In the genomic region with DNA sequence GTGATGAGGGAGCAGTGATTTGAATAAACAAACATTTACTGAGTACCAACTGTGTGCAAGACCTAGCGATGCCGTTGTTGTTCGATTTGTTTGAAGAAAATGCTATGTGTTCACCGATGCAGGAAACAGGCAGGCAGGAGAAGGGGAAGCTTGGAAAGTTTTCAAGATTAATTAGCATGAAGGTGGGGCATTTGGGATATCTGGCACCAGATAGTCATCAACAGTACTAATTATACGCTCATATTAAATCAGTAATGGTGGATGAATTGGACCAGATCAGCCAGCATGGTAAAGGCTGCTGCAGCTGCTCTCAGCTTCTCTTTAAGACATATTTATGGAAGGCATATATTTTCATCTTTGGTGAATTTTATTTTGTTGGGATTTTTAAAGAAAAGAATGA, we compare ENCODE assay signal across 34 mouse cellular contexts. TPM values are rescaled to one million over a fixed set of nuclear protein-coding genes. Genes with fewer than 3 reads are reported as not detected.
DNase-seq lines count a peak whose midpoint lies in the region; ATAC-seq and TF ChIP-seq lines count a peak whose summit lies in the region.
"Had no signal": no experiment of that assay in that cellular context is flagged by ENCODE, and none has a peak within 500 bp of the region (broad histone marks: within the 10 kb centered on the region; RNA-seq: fewer than 3 reads in every experiment).

No protein-coding gene starts in this region.

- DNase-seq in forebrain, embryonic 14.5 days (ENCODE audit: low spot score): peak; percentile 77
- peak; percentile 27 for DNase-seq in hindbrain, postnatal 0 days (ENCODE audit: low spot score)
- DNase-seq in MN1 (ENCODE audit: low spot score): peak; percentile 7
- peak; percentile 24 for DNase-seq in Muller cell, postnatal 12 days (ENCODE audit: inconsistent ontology term)
- no peak for DNase-seq in left cerebral cortex, postnatal 4 days
- no peak for DNase-seq in ovary, postnatal 14 days (ENCODE audit: low spot score)
- DNase-seq: adrenal gland, postnatal 10 days; adrenal gland, postnatal 36 days; cerebellum, adult 18-20 months; cerebellum, adult 9-10 months; cerebellum, postnatal 25 days; gastrocnemius, postnatal 10 days; gastrocnemius, postnatal 36 days; heart, adult 2 months; heart, postnatal 14 days; heart, postnatal 4 days; kidney, adult 18-20 months had no signal

- H3K4me1 ChIP-seq in forebrain, embryonic 14.5 days (ENCODE audit: control insufficient read depth, insufficient read depth, low read length): no peaks in the 10 kb centered on the region
- no peaks in the 10 kb centered on the region for H3K4me1 ChIP-seq in forebrain, embryonic 12.5 days
- H3K4me1 ChIP-seq in hindbrain, postnatal 0 days (ENCODE audit: insufficient read depth, low read length): no peaks in the 10 kb centered on the region
- H3K4me1 ChIP-seq in hindbrain, embryonic 13.5 days (replicated peaks): no peaks in the 10 kb centered on the region
- H3K4me1 ChIP-seq: embryonic facial prominence, embryonic 12.5 days; embryonic facial prominence, embryonic 15.5 days; heart, embryonic 10.5 days; heart, embryonic 13.5 days; hindbrain, embryonic 15.5 days had no signal

- H3K9me3 ChIP-seq in forebrain, embryonic 14.5 days (replicated peaks; ENCODE audit: control insufficient read depth, low read length): no peaks in the 10 kb centered on the region
- no peaks in the 10 kb centered on the region for H3K9me3 ChIP-seq in forebrain, embryonic 12.5 days
- no peaks in the 10 kb centered on the region for H3K9me3 ChIP-seq in hindbrain, postnatal 0 days (ENCODE audit: low read length)
- H3K9me3 ChIP-seq in hindbrain, embryonic 13.5 days: no peaks in the 10 kb centered on the region
- H3K9me3 ChIP-seq: embryonic facial prominence, embryonic 12.5 days; embryonic facial prominence, embryonic 15.5 days; heart, embryonic 10.5 days; heart, embryonic 13.5 days; hindbrain, embryonic 15.5 days had no signal

- peak; percentile 62 for ATAC-seq in forebrain, embryonic 14.5 days
- ATAC-seq in forebrain, embryonic 12.5 days (ENCODE audit: low FRiP score): no peak
- ATAC-seq in hindbrain, postnatal 0 days: no peak
- ATAC-seq in hindbrain, embryonic 13.5 days (ENCODE audit: low FRiP score): no peak
- ATAC-seq: CD4-positive, CD25-positive, alpha-beta regulatory T cell, adult 4 months; intestine, embryonic 16.5 days; Patski had no signal

- WGBS in forebrain, embryonic 14.5 days: 42% methylated on average over 5 of the region's 5 CpGs
- WGBS in forebrain, embryonic 12.5 days: 70% methylated on average over 5 of the region's 5 CpGs
- 39% methylated on average over 5 of the region's 5 CpGs for WGBS in hindbrain, postnatal 0 days
- WGBS in hindbrain, embryonic 13.5 days: 64% methylated on average over 5 of the region's 5 CpGs

- TF ChIP-seq CTCF in hindbrain, postnatal 0 days (IDR thresholded peaks at IDR 0.05; ENCODE audit: low read depth): no peak

- intact Hi-C loops in left cerebral cortex, postnatal 4 days (cut with DNase I): no loop called here

- no peak overlapping the region for H3K9ac ChIP-seq in forebrain, embryonic 14.5 days (ENCODE audit: low read length)
- H3K9ac ChIP-seq in forebrain, embryonic 12.5 days: no peak overlapping the region
- H3K9ac ChIP-seq in hindbrain, postnatal 0 days (replicated peaks; ENCODE audit: low read length): no peak overlapping the region
- H3K9ac ChIP-seq in hindbrain, embryonic 13.5 days: no peak overlapping the region
- H3K9ac ChIP-seq: embryonic facial prominence, embryonic 12.5 days; embryonic facial prominence, embryonic 15.5 days; heart, embryonic 13.5 days; hindbrain, embryonic 15.5 days had no signal

- no peak overlapping the region for H3K4me2 ChIP-seq in forebrain, embryonic 14.5 days (ENCODE audit: low read length)
- H3K4me2 ChIP-seq in forebrain, embryonic 12.5 days: no peak overlapping the region
- no peak overlapping the region for H3K4me2 ChIP-seq in hindbrain, postnatal 0 days (ENCODE audit: low read depth, low read length)
- H3K4me2 ChIP-seq in hindbrain, embryonic 13.5 days: no peak overlapping the region
- H3K4me2 ChIP-seq: embryonic facial prominence, embryonic 12.5 days; embryonic facial prominence, embryonic 15.5 days; heart, embryonic 13.5 days; hindbrain, embryonic 15.5 days had no signal

- H3K27me3 ChIP-seq in forebrain, embryonic 14.5 days (replicated peaks; ENCODE audit: control insufficient read depth, insufficient read depth, low read length): no peaks in the 10 kb centered on the region
- H3K27me3 ChIP-seq in forebrain, embryonic 12.5 days: no peaks in the 10 kb centered on the region
- H3K27me3 ChIP-seq in hindbrain, postnatal 0 days (ENCODE audit: insufficient read depth, low read length): no peaks in the 10 kb centered on the region
- no peaks in the 10 kb centered on the region for H3K27me3 ChIP-seq in hindbrain, embryonic 13.5 days
- H3K27me3 ChIP-seq: embryonic facial prominence, embryonic 12.5 days; embryonic facial prominence, embryonic 15.5 days; heart, embryonic 13.5 days; hindbrain, embryonic 15.5 days had no signal

- no peaks in the 10 kb centered on the region for H3K36me3 ChIP-seq in forebrain, embryonic 14.5 days (ENCODE audit: control insufficient read depth, insufficient read depth, low read length)
- H3K36me3 ChIP-seq in forebrain, embryonic 12.5 days (replicated peaks): no peaks in the 10 kb centered on the region
- no peaks in the 10 kb centered on the region for H3K36me3 ChIP-seq in hindbrain, postnatal 0 days (ENCODE audit: insufficient read depth, low read length)
- H3K36me3 ChIP-seq in hindbrain, embryonic 13.5 days: no peaks in the 10 kb centered on the region
- H3K36me3 ChIP-seq: embryonic facial prominence, embryonic 12.5 days; embryonic facial prominence, embryonic 15.5 days; heart, embryonic 10.5 days; heart, embryonic 13.5 days; hindbrain, embryonic 15.5 days had no signal

- no peak overlapping the region for H3K4me3 ChIP-seq in forebrain, embryonic 14.5 days (ENCODE audit: low read depth, low read length)
- no peak overlapping the region for H3K4me3 ChIP-seq in forebrain, embryonic 12.5 days (replicated peaks)
- no peak overlapping the region for H3K4me3 ChIP-seq in hindbrain, postnatal 0 days (ENCODE audit: low read length)
- H3K4me3 ChIP-seq in hindbrain, embryonic 13.5 days: no peak overlapping the region
- H3K4me3 ChIP-seq: embryonic facial prominence, embryonic 12.5 days; embryonic facial prominence, embryonic 15.5 days; heart, adult 2 months; heart, embryonic 10.5 days; heart, embryonic 13.5 days; hindbrain, embryonic 15.5 days had no signal

- no peak overlapping the region for H3K27ac ChIP-seq in forebrain, embryonic 14.5 days (ENCODE audit: low read depth, low read length)
- H3K27ac ChIP-seq in forebrain, embryonic 12.5 days: no peak overlapping the region
- no peak overlapping the region for H3K27ac ChIP-seq in hindbrain, postnatal 0 days
- no peak overlapping the region for H3K27ac ChIP-seq in hindbrain, embryonic 13.5 days
- H3K27ac ChIP-seq: embryonic facial prominence, embryonic 12.5 days; embryonic facial prominence, embryonic 15.5 days; heart, adult 2 months; heart, embryonic 10.5 days; heart, embryonic 13.5 days; hindbrain, embryonic 15.5 days had no signal

RNA-seq across cellular contexts. Expression of gene Foxb2, which starts 37.9 kb away (rescaled TPM):
- 0.15 and 0.23 TPM in 2 replicates for polyA plus RNA-seq in forebrain, embryonic 14.5 days (2014; fragmentation: Nextera tagmentation; extraction: Ambion mirVana)
- polyA plus RNA-seq in forebrain, embryonic 12.5 days (2016; fragmentation: Nextera tagmentation; extraction: Ambion mirVana): 0.66 and 0.74 TPM in 2 replicates
- total RNA-seq in hindbrain, postnatal 0 days (2014; rRNA removed): 0.79 and 0.99 TPM in 2 replicates
- polyA plus RNA-seq in hindbrain, postnatal 0 days (2015; fragmentation: Nextera tagmentation; extraction: Ambion mirVana): 0.66 and 0.81 TPM in 2 replicates
- 2.1 and 2.2 TPM in 2 replicates for polyA plus RNA-seq in hindbrain, embryonic 13.5 days (2015; fragmentation: Nextera tagmentation; extraction: Ambion mirVana)
- not detected for total RNA-seq in left cerebral cortex, postnatal 4 days (2021)
- total RNA-seq: adrenal gland, adult 18-20 months; adrenal gland, postnatal 10 days; adrenal gland, postnatal 36 days; common myeloid progenitor, adult 5-6 weeks; gastrocnemius, adult 18-20 months; gastrocnemius, postnatal 10 days; gastrocnemius, postnatal 36 days; granulocyte monocyte progenitor cell, adult 5-6 weeks; heart, adult 2 months; heart, postnatal 14 days; heart, postnatal 4 days; MEL had no signal
- polyA plus RNA-seq: C2C12; CD4-positive, CD25-positive, alpha-beta regulatory T cell, adult 4 months; heart, adult 2 months; heart, embryonic 10.5 days; heart, embryonic 13.5 days; heart, embryonic 16.5 days; intestine, embryonic 16.5 days; Patski had no signal

RNA-seq across cellular contexts. Expression of gene Prune2, which starts 44.4 kb away (rescaled TPM):
- 2.6 TPM in 2 replicates for polyA plus RNA-seq in forebrain, embryonic 14.5 days (2014; fragmentation: Nextera tagmentation; extraction: Ambion mirVana)
- polyA plus RNA-seq in forebrain, embryonic 12.5 days (2016; fragmentation: Nextera tagmentation; extraction: Ambion mirVana): 1.5 and 2.8 TPM in 2 replicates
- 15.1 and 17.4 TPM in 2 replicates for total RNA-seq in hindbrain, postnatal 0 days (2014; rRNA removed)
- 12.4 and 14.1 TPM in 2 replicates for polyA plus RNA-seq in hindbrain, postnatal 0 days (2015; fragmentation: Nextera tagmentation; extraction: Ambion mirVana)
- 5.5 and 6.2 TPM in 2 replicates for polyA plus RNA-seq in hindbrain, embryonic 13.5 days (2015; fragmentation: Nextera tagmentation; extraction: Ambion mirVana)
- 10 to 100 TPM; 20.6 to 20.7 TPM for total RNA-seq in left cerebral cortex, postnatal 4 days (2021)
- total RNA-seq: MEL had no signal

Comparison
In these comparisons a context has a peak if more than half of its experiments do, and no peak if none do; other contexts are left out.
1. DNase-seq: peak in forebrain, embryonic 14.5 days (single experiment), hindbrain, postnatal 0 days (single experiment), MN1 (single experiment) and Muller cell, postnatal 12 days (single experiment); none in left cerebral cortex, postnatal 4 days (single experiment) and ovary, postnatal 14 days (single experiment).